Comparison of ENCODE assay signal across 7 mouse cellular contexts in the genomic region with DNA sequence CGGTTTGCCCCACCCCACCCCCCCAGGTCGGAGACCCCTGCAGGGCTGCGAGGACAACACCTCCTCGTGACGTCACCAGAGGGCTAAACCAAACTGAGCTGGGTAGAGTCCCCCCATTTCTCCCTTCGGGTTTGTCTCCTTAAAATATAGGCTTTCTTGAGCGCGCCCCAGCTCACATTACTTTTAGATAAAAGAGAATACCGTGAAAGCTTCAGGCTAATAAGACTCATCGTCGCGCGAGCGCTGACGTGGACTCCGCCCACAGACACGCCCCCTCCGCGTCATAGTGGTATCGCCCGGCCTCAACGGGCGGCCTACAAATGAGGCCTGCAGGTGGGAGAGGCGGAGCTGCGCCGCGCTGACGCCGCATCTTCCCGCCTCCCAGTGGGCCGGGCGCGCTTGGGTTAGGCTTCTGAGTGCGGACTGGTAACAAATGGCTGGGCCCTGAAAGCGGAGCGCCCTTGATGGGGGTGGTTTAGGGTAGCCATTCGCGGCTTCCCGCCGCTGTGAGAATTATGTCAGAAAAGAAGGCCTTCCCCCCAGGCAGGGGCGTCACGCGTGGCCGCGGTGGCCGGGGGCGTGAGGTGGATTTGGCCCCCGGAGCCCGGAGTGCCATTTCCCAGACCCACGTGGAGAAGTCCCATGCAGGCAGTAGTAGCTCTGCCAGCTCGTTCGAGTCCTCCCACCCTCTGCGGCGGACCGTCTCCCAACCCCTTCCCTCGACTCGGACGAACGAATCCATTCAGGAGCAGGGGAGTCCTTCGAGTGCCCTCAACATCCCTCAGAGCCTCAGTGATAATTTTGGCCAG. TPM values are rescaled to one million over a fixed set of nuclear protein-coding genes. Genes with fewer than 3 reads are reported as not detected.
A peak's percentile ranks its signal among the peaks of the same experiment; 100 is the strongest.
DNase-seq lines count a peak whose midpoint lies in the region; ATAC-seq and TF ChIP-seq lines count a peak whose summit lies in the region.

No protein-coding gene starts in this region.

- peak overlapping the region; percentile 74 for H3K4me2 ChIP-seq in embryonic facial prominence, embryonic 15.5 days (replicated peaks)
- H3K4me2 ChIP-seq in limb, embryonic 12.5 days, result peak overlapping the region; percentile 65
- H3K4me2 ChIP-seq in midbrain, embryonic 14.5 days (ENCODE audit: low read length), result peak overlapping the region; percentile 67

- peak; percentile 94 for ATAC-seq in embryonic facial prominence, embryonic 15.5 days (ENCODE audit: insufficient number of reproducible peaks, low FRiP score, low TSS enrichment, low read depth)
- ATAC-seq in limb, embryonic 12.5 days (ENCODE audit: insufficient number of reproducible peaks, insufficient read depth, low FRiP score, low TSS enrichment, low read depth), result peak; percentile 94
- ATAC-seq in midbrain, embryonic 14.5 days (ENCODE audit: low FRiP score, low TSS enrichment), result peak; percentile 97

- H3K27me3 ChIP-seq in embryonic facial prominence, embryonic 15.5 days, result no peaks in the 10 kb centered on the region
- H3K27me3 ChIP-seq in limb, embryonic 12.5 days, result no peaks in the 10 kb centered on the region
- H3K27me3 ChIP-seq in midbrain, embryonic 14.5 days (ENCODE audit: control insufficient read depth, insufficient read depth, low read length), result no peaks in the 10 kb centered on the region

- no peaks in the 10 kb centered on the region for H3K36me3 ChIP-seq in embryonic facial prominence, embryonic 15.5 days
- no peaks in the 10 kb centered on the region for H3K36me3 ChIP-seq in limb, embryonic 12.5 days
- no peaks in the 10 kb centered on the region for H3K36me3 ChIP-seq in midbrain, embryonic 14.5 days (ENCODE audit: control insufficient read depth, insufficient read depth, low read length)

- 15% methylated on average over 60 of the region's 60 CpGs for WGBS in embryonic facial prominence, embryonic 15.5 days
- 8% methylated on average over 51 of the region's 60 CpGs for WGBS in limb, embryonic 12.5 days
- WGBS in midbrain, embryonic 14.5 days, result 15% methylated on average over 60 of the region's 60 CpGs

- TF ChIP-seq CTCF in bone marrow macrophage, adult 2 months (IDR thresholded peaks at IDR 0.05; ENCODE audit: low read depth, low read length), result no peak

- H3K9ac ChIP-seq in embryonic facial prominence, embryonic 15.5 days, result 0 out of 2 replicates have a peak overlapping the region, but pooled peaks have one; percentile 1
- H3K9ac ChIP-seq in limb, embryonic 12.5 days (replicated peaks), result peak overlapping the region; percentile 59
- H3K9ac ChIP-seq in midbrain, embryonic 14.5 days (replicated peaks; ENCODE audit: low read length), result peak overlapping the region; percentile 57

- no peaks in the 10 kb centered on the region for H3K4me1 ChIP-seq in bone marrow macrophage, adult 2 months (ENCODE audit: control insufficient read depth, insufficient read depth, low read length)
- H3K4me1 ChIP-seq in embryonic facial prominence, embryonic 15.5 days, result no peaks in the 10 kb centered on the region
- H3K4me1 ChIP-seq in limb, embryonic 12.5 days (replicated peaks), result no peaks in the 10 kb centered on the region
- H3K4me1 ChIP-seq in midbrain, embryonic 14.5 days (ENCODE audit: control insufficient read depth, insufficient read depth, low read length), result no peaks in the 10 kb centered on the region

- H3K4me3 ChIP-seq in bone marrow macrophage, adult 2 months (ENCODE audit: insufficient read depth, low read length), result peak overlapping the region; percentile 72
- peak overlapping the region; percentile 55 for H3K4me3 ChIP-seq in embryonic facial prominence, embryonic 15.5 days (replicated peaks)
- peak overlapping the region; percentile 47 for H3K4me3 ChIP-seq in limb, embryonic 12.5 days (replicated peaks)
- peak overlapping the region; percentile 47 for H3K4me3 ChIP-seq in midbrain, embryonic 14.5 days (replicated peaks; ENCODE audit: low read depth, low read length)

- H3K27ac ChIP-seq in bone marrow macrophage, adult 2 months (ENCODE audit: insufficient read depth, low read depth, low read length), result peak overlapping the region; percentile 61
- H3K27ac ChIP-seq in embryonic facial prominence, embryonic 15.5 days (replicated peaks), result peak overlapping the region; percentile 84
- H3K27ac ChIP-seq in limb, embryonic 12.5 days, result peak overlapping the region; percentile 69; the same call in 1 of the 2 replicates
- H3K27ac ChIP-seq in midbrain, embryonic 14.5 days (replicated peaks; ENCODE audit: low read depth, low read length), result peak overlapping the region; percentile 83

- H3K9me3 ChIP-seq in embryonic facial prominence, embryonic 15.5 days (replicated peaks), result no peaks in the 10 kb centered on the region
- H3K9me3 ChIP-seq in limb, embryonic 12.5 days, result no peaks in the 10 kb centered on the region
- no peaks in the 10 kb centered on the region for H3K9me3 ChIP-seq in midbrain, embryonic 14.5 days (ENCODE audit: control insufficient read depth, low read length)

- peak; percentile 84 for DNase-seq in heart, adult 8-10 months (ENCODE audit: low spot score)
- DNase-seq in kidney, adult 8-10 months, result peak; percentile 85 to 89
- DNase-seq in midbrain, embryonic 14.5 days, result peak; percentile 92
- peak; percentile 75 for DNase-seq in spleen, adult 12 weeks (ENCODE audit: low spot score)

- TF ChIP-seq POLR2A in bone marrow macrophage, adult 2 months (IDR thresholded peaks at IDR 0.05; ENCODE audit: borderline replicate concordance, low read depth, low read length), result no peak

RNA-seq across cellular contexts. Expression of gene Maoa, which starts 1.1 kb away (rescaled TPM):
- polyA plus RNA-seq in bone marrow macrophage, adult 2 months (2012; ENCODE audit: insufficient read depth, insufficient read length, missing spikeins), result 3.0 and 3.4 TPM in 2 replicates
- polyA plus RNA-seq in embryonic facial prominence, embryonic 15.5 days (2015; fragmentation: Nextera tagmentation; extraction: Ambion mirVana), result 17.7 and 18.7 TPM in 2 replicates
- 1 to 10 TPM; 1.7 to 3.0 (median 2.8) TPM for total RNA-seq in heart, adult 8-10 months (2022)
- 12.8 TPM in 2 replicates for polyA plus RNA-seq in limb, embryonic 12.5 days (2016; fragmentation: Nextera tagmentation; extraction: Ambion mirVana)
- 14.8 and 15.4 TPM in 2 replicates for polyA plus RNA-seq in midbrain, embryonic 14.5 days (2014; fragmentation: Nextera tagmentation; extraction: Ambion mirVana)

Comparison
In these comparisons a context has a peak if more than half of its experiments do, and no peak if none do; other contexts are left out.
1. Peak in every context shown above with its lines: DNase-seq, ATAC-seq, H3K4me3 ChIP-seq and H3K27ac ChIP-seq.
2. H3K9ac ChIP-seq: peak in every context shown above with its lines; median percentile 59 in limb, embryonic 12.5 days; 57 in midbrain, embryonic 14.5 days; 1 in embryonic facial prominence, embryonic 15.5 days.